Mouse (Mus musculus) ES-E14 (cell line): ENCODE data around the gene Ccr8.

Experiments
- HCFC1 ChIP-seq: IDR thresholded peaks from 2 replicates; pipeline ENCODE4 v1.6.1; 2012; ENCODE audit warnings: low read length, inconsistent platforms, borderline replicate concordance; ENCODE audit not compliant: insufficient read depth
- ZC3H11A ChIP-seq: IDR thresholded peaks from 2 replicates; pipeline ENCODE4 v1.6.1; 2012; ENCODE audit warnings: low read depth, mild to moderate bottlenecking, inconsistent platforms, low read length, borderline replicate concordance

DNA sequence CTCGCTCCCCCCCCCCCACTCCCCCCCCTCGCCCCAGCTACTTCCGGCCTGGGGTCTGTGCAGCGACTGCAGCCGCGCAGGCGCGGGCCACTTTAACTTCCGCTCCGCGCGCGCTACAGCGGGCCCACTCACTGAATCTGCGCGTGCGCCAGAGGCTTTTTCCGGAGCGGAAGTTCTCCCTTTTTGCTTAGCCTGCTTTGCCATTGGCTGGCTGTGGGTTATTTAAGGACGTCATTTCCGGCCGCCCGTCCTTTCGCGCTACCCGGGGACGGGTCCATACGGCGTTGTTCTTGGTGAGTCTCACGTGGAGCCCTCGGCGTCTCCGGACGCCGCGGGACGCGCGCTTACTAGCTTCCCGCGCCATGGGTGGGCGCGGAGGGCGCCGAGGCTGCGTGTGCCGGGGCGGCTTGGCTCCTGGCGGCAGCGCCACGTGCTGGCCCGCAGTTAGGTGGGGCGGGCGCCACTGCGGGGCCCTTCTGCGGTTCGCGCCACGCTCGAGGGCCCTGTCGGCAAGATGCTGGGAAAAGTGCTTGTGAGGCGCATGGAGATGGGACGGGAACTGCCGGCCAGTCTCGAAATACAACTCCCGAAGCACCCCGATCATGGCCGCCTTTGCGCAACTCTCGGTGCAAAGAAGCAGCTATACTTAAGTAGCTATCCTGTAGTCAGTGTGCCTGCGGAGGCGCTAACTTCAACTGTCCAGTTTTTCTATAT lies 35.8 kb downstream of the Ccr8 start, which contains the start of gene Rpsa:
- TF ChIP-seq ZC3H11A = no peak
- TF ChIP-seq HCFC1 = no peak; the same call in 1 of the 2 replicates
